Mouse (Mus musculus): ENCODE results near the gene Cd180. TPM values are rescaled to one million over a fixed set of nuclear protein-coding genes. Genes with fewer than 3 reads are reported as not detected.
"Not testable (repeated sequence)": the region's sequence is repeated elsewhere in the genome, so short reads cannot be mapped to it uniquely, and the experiment has no call there.

The Cd180 gene
- polyA plus RNA-seq, 1 experiment from 2014 or later: 0.10 TPM

DNA sequence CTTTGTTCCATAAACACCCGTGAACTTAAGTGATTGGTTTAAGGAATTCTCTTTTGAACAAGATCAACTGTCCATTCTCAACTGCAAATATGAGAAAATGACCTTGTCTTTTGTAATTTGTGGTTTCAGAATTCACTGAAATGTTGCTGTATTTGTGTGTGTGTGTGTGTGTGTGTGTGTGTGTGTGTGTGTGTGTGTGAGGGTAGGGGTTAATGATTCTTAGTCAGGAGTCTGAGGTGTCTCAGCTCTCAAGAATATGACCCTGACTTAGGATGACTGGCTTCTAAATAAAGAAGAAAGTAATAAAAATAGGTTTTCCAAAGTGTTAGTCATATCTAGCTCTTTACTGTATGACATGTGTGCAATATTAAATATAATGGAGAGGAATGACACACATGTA is 33.5 kb downstream of the Cd180 start:
- WGBS: 81% methylated on average over 1 of the region's 1 CpGs
- DNase-seq (ENCODE audit: low spot score): no peak
- no peaks in the 10 kb centered on the region for H3K27me3 ChIP-seq (replicated peaks; ENCODE audit: low read depth, poor library complexity, severe bottlenecking)
- no peaks in the 10 kb centered on the region for H3K4me1 ChIP-seq
- no peaks in the 10 kb centered on the region for H3K9me3 ChIP-seq
- no peak overlapping the region for H3K4me3 ChIP-seq
- H3K27ac ChIP-seq (replicated peaks): no peak overlapping the region
- no peaks in the 10 kb centered on the region for H3K36me3 ChIP-seq (replicated peaks)

DNA sequence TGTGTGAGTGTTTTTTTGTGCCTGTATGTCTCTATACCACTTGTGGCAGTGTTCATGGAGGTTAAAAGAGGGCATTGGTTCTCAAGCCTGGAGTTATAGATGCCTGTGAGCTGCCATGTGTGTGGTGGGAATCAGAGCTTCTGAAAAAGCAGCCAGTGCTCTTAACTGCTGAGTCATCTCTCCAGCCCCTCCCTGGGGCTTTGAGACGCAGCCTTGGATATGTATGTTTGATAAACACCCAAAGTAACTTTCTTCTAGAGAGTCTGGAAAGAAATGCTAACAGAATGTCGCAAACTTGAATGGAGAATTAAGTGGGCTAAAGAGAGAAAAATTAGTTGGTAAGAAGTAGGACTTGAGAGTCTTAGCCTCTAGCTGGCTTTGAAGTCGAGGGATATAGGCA is 34.7 kb downstream of the Cd180 start:
- WGBS: 81% methylated on average over 3 of the region's 3 CpGs
- no peak overlapping the region for H3K4me3 ChIP-seq
- H3K27me3 ChIP-seq (replicated peaks; ENCODE audit: low read depth, poor library complexity, severe bottlenecking): no peaks in the 10 kb centered on the region
- no peak overlapping the region for H3K27ac ChIP-seq (replicated peaks)
- DNase-seq (ENCODE audit: low spot score): no peak
- H3K4me1 ChIP-seq: no peaks in the 10 kb centered on the region
- H3K36me3 ChIP-seq (replicated peaks): no peaks in the 10 kb centered on the region
- no peaks in the 10 kb centered on the region for H3K9me3 ChIP-seq

DNA sequence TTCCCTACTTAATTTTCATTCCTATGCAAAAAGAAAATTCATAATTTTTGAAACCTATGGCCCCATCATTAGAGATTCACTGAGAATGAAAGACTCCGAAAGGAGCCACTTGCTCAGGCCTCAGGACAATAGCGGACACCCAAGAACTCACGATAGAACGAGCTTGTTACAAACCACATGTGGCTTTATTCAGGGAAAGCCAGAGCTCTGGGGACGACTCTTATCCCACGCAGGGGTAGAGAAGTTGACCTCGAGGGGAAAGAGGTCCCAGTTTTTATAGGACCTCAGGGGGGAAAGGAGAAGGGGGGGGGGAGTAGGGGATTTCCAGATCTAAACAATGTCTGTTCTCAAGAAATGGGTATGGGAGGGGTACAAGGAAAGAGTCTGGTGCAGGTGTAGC is 35.6 kb downstream of the Cd180 start:
- not testable (repeated sequence) for H3K27me3 ChIP-seq (replicated peaks; ENCODE audit: low read depth, poor library complexity, severe bottlenecking); DNase-seq (ENCODE audit: low spot score); H3K4me1 ChIP-seq; H3K27ac ChIP-seq (replicated peaks); H3K4me3 ChIP-seq; H3K36me3 ChIP-seq (replicated peaks); H3K9me3 ChIP-seq
- 73% methylated on average over 7 of the region's 7 CpGs for WGBS

DNA sequence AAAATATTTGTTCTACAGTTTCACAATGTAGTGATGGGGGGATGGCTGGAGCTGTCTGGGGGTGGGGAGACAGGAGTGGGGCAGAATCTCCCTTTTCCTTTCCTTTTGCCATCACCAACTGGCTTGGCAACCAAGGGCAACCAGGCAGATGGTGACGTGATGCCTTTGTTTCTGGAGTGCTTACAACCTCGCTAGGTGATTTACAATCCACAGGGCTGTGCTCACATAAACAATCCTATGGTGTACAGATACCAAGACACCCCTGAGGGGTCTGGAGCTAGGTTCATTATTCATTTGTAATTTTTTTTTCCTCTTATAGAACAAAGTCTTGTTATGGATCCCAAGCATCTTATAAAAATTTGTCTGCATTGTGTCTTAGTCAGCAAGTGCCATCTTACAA is 39.7 kb downstream of the Cd180 start:
- no peaks in the 10 kb centered on the region for H3K9me3 ChIP-seq
- H3K4me1 ChIP-seq: no peaks in the 10 kb centered on the region
- WGBS: 83% methylated on average over 2 of the region's 2 CpGs
- H3K27ac ChIP-seq (replicated peaks): no peak overlapping the region
- DNase-seq (ENCODE audit: low spot score): no peak
- H3K36me3 ChIP-seq (replicated peaks): peaks cover 44% of the 10 kb centered on the region
- no peak overlapping the region for H3K4me3 ChIP-seq
- H3K27me3 ChIP-seq (replicated peaks; ENCODE audit: low read depth, poor library complexity, severe bottlenecking): no peaks in the 10 kb centered on the region

DNA sequence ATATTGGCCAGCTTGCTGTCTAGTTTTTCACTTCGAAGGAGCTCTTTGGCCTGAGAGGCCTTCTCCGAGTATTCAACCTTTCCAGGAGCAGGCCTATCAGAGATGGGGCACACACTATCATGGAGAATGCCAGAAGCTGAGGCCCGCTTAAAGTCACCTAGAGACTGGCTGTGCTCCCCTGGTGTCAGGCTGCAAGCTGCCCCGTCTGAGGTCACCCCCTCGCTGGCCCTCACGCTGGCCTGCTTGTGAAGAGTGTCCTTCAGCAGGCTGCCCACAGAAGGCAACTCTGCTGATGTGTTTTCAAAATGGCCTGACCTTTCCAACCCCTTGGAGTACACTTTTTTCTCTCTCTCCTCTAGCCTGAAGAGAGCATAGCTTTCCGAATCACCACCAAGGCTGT is 44.5 kb downstream of the Cd180 start:
- no peak overlapping the region for H3K27ac ChIP-seq (replicated peaks)
- no peaks in the 10 kb centered on the region for H3K4me1 ChIP-seq
- H3K4me3 ChIP-seq: no peak overlapping the region
- 94% methylated on average over 7 of the region's 7 CpGs for WGBS
- H3K27me3 ChIP-seq (replicated peaks; ENCODE audit: low read depth, poor library complexity, severe bottlenecking): no peaks in the 10 kb centered on the region
- DNase-seq (ENCODE audit: low spot score): no peak
- H3K36me3 ChIP-seq (replicated peaks): peaks cover 90% of the 10 kb centered on the region
- no peaks in the 10 kb centered on the region for H3K9me3 ChIP-seq

DNA sequence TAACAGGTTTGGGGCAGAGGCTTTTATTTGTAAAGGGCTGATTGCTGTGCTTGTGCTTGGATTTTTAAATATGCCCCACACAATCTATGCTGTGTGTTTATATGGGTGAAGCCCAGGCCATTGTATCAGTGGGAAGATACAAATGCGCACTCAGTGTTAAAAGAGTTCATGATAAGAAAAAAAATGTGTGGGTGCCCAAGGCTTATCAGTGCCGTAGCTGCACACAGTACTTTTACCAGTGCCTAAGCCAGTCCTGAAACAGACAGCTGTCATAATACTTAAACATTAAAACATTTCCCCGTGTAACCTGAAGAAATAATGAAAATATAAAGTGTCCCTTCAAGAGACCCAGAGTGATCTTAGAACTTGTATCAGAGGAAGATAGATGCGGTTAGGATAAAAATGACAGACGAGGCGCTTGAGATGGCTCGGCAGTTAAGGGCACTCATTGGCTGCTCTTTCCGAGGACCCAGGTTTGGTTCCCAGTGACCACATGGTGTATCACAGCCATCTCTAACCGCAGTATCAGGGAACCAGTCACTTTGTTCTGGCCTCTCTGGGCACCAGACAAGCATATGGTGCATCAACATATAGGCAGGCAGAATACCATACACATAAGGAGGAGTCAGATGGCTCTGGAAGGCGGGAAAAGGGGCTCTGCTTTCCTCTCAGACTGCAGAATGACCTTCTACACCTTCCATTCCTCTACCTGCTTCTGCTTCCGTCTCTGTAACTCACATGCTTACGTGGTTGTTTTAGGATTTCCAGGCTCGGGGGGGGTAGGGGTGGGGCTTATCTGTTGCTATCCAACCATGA is 46.6 kb downstream of the Cd180 start:
- Histone ChIP-seq H3K9me3 (no peaks in the 10 kb centered on the region), H3K27me3 (replicated peaks; ENCODE audit: low read depth, poor library complexity, severe bottlenecking) (no peaks in the 10 kb centered on the region), H3K36me3 (replicated peaks) (peaks cover 77% of the 10 kb centered on the region), H3K4me1 (no peaks in the 10 kb centered on the region), H3K27ac (replicated peaks) (no peak overlapping the region), H3K4me3 (no peak overlapping the region)
- 92% methylated on average over 13 of the region's 13 CpGs for WGBS
- no peak for DNase-seq (ENCODE audit: low spot score)

DNA sequence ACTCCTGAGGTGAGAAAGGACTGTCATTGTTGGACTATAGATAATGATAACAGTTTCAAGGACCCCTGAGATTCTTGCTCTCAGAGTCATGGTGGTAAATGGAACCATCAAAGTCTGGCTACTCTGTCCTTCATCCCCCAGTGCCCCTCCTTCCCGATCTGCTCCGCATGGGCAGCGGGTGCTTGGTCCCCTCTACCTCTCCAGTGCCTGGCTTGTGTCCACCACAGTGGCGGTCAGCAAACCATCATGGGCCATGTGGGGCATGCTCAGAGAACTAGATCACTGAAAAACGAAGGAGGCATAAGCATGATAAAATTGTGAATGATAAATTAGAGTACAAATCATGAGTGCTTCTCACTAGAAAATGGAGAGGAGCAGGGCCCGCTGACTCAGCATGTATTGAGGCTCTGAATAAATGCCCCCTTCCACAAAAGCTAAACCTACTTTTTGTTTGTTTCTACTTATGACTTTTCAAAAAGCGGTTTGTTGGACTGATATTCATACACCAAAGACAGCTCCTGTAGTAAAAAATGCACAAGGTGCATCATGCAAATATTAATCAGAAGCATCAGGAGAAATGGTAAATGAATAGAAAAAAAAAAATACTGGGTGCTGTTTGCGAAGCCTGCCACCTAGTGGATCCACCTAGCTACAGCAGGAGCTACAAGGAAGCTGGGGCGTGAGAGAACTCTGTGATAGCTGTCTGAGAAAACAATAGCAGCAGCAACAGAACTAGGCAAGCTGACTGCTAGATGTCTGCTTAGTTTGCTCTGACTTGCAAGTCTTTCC is 51.3 kb downstream of the Cd180 start:
- peaks cover 62% of the 10 kb centered on the region for H3K36me3 ChIP-seq (replicated peaks)
- H3K27ac ChIP-seq (replicated peaks): no peak overlapping the region
- 67% methylated on average over 9 of the region's 9 CpGs for WGBS
- H3K27me3 ChIP-seq (replicated peaks; ENCODE audit: low read depth, poor library complexity, severe bottlenecking): no peaks in the 10 kb centered on the region
- H3K4me1 ChIP-seq: no peaks in the 10 kb centered on the region
- no peak overlapping the region for H3K4me3 ChIP-seq
- DNase-seq (ENCODE audit: low spot score): peak; percentile 55
- no peaks in the 10 kb centered on the region for H3K9me3 ChIP-seq

DNA sequence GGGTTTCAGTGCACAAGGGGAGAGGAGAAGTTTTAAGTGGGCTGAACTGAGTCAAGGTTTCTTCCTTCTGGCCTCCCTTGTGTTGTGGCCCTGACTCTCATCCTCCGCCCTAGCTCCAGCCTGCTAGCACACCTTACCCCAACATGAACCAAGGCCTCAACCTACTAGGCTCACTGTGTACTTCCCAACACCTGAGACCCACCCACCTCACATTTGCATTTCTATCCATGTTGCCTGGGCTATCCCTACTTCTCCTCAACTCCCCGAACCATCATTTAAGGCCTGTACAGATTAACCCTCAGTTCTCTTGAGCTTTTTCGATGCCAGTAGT is 51.9 kb downstream of the Cd180 start:
- Histone ChIP-seq H3K27ac (replicated peaks) (no peak overlapping the region), H3K9me3 (no peaks in the 10 kb centered on the region), H3K27me3 (replicated peaks; ENCODE audit: low read depth, poor library complexity, severe bottlenecking) (no peaks in the 10 kb centered on the region), H3K4me3 (no peak overlapping the region), H3K4me1 (no peaks in the 10 kb centered on the region), H3K36me3 (replicated peaks) (peaks cover 62% of the 10 kb centered on the region)
- no peak for DNase-seq (ENCODE audit: low spot score)
- WGBS: 90% methylated on average over 3 of the region's 3 CpGs

DNA sequence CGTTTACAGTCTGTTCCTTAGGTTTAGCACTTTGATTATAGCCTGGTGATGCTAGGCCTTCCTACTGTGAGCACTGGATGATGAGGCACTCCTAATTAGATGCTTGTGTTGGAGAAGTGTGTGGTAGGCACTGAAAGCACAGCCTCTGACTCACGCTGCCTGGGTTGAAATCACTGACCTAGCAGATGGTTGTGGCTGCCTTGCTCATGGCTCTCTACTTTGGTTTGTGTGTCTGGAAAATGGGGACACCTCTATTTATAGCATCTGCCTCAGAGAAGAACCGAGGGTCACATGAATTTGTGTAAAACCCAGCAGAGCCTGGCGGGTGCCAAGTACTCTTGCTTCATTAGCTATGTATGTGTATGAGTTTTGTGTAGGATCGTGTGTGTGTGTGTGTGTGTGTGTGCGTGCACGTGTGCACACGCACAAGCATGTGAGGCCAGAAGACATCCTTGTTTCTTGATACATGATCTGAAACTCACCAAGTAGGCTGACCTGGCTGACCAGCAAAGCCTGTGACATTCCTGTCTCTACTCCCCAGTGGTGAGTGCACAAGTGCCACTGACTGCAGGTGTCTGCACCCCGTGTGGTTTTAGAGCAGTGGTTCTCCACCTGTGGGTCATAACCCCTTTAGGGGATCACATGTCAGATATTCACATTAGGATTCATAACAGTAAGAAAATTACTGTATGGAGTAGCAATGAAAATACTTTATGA is 52.4 kb downstream of the Cd180 start:
- H3K27ac ChIP-seq (replicated peaks): no peak overlapping the region
- no peaks in the 10 kb centered on the region for H3K4me1 ChIP-seq
- WGBS: 91% methylated on average over 9 of the region's 9 CpGs
- no peaks in the 10 kb centered on the region for H3K27me3 ChIP-seq (replicated peaks; ENCODE audit: low read depth, poor library complexity, severe bottlenecking)
- peaks cover 62% of the 10 kb centered on the region for H3K36me3 ChIP-seq (replicated peaks)
- H3K4me3 ChIP-seq: no peak overlapping the region
- H3K9me3 ChIP-seq: no peaks in the 10 kb centered on the region
- DNase-seq (ENCODE audit: low spot score): no peak

DNA sequence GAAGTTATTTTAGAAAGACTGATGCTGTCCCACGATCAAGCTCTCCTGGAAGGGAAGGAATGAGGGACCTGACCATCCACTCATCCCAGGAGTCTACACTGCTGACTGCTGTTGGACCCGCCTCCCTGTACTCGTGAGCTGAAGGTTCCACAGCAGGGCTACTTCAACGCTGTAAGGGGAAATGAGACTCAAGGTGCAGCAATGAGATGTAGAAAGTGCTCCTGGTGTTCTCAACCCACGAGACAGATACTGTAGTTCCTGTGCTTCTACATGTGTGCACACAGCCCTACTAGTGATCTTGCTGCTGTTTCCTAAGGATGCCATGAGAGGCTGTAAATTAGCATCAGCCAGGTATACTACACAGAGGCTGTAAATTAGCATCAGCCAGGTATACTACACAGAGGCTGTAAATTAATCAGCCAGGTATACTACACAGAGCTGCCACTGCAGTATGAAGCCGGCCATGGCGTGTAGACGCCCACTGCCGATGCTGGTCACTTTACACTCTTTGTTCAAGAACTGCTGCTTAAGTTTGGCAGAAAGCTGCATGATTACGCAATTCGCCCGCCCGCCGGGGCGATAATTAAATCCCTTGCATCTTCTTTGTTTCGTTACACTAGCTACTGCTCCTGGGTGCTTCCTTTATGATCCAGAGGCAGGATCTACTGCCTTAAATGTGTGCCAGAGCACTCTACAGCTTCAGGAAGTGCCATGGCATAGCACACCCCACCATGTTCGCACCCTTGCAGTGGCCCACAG is 53.6 kb downstream of the Cd180 start:
- peaks cover 59% of the 10 kb centered on the region for H3K36me3 ChIP-seq (replicated peaks)
- DNase-seq (ENCODE audit: low spot score): no peak
- H3K27me3 ChIP-seq (replicated peaks; ENCODE audit: low read depth, poor library complexity, severe bottlenecking): no peaks in the 10 kb centered on the region
- H3K9me3 ChIP-seq: no peaks in the 10 kb centered on the region
- H3K4me3 ChIP-seq: no peak overlapping the region
- no peak overlapping the region for H3K27ac ChIP-seq (replicated peaks)
- 90% methylated on average over 17 of the region's 17 CpGs for WGBS
- no peaks in the 10 kb centered on the region for H3K4me1 ChIP-seq

DNA sequence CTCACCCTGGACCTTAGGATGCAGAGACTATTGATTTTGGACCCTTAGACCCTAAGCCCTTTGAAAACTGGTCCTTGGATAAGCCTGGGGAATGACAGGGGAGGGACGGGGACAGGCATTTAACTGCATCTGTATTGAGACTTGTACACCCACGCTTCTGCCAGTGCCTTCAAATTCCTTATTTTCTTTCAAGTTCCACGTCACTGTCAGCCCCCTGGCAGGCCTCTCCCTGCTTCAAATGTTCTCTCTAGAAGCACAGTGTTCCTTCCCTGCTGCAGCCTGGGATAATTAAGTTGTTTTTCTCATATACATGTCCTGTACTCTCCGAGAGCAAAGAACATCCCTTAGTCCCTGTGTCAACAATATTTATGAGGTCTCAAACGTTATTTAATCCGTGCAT is 55.8 kb downstream of the Cd180 start:
- 79% methylated on average over 6 of the region's 6 CpGs for WGBS
- no peak for DNase-seq (ENCODE audit: low spot score)
- H3K27me3 ChIP-seq (replicated peaks; ENCODE audit: low read depth, poor library complexity, severe bottlenecking): no peaks in the 10 kb centered on the region
- H3K4me1 ChIP-seq: 0 out of 2 replicates have a peak, but pooled peaks cover 3% of the 10 kb centered on the region
- H3K36me3 ChIP-seq (replicated peaks): peaks cover 64% of the 10 kb centered on the region
- H3K9me3 ChIP-seq: no peaks in the 10 kb centered on the region
- no peak overlapping the region for H3K4me3 ChIP-seq
- H3K27ac ChIP-seq (replicated peaks): no peak overlapping the region

DNA sequence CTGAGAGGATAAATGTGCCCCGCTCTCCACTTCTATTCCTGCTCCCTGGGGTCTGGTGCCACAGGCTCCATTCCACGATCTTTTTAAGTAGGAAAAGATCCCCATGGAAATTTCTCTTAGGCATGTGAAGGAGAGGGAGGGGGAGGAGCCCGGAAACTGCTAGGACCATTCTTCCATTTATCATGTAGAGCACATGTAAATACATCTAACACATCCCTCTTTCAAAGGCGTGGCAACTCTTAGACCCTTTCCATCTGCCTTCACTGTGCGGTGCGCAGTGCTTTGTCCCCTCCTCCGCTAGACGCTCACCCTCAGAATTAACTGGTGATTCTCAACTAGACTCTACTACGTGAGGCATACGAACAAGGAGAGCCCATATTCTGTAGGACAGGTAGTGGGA is 56.5 kb downstream of the Cd180 start:
- H3K27ac ChIP-seq (replicated peaks): no peak overlapping the region
- peaks cover 71% of the 10 kb centered on the region for H3K36me3 ChIP-seq (replicated peaks)
- DNase-seq (ENCODE audit: low spot score): no peak
- H3K27me3 ChIP-seq (replicated peaks; ENCODE audit: low read depth, poor library complexity, severe bottlenecking): no peaks in the 10 kb centered on the region
- H3K4me3 ChIP-seq: no peak overlapping the region
- no peaks in the 10 kb centered on the region for H3K9me3 ChIP-seq
- 0 out of 2 replicates have a peak, but pooled peaks cover 3% of the 10 kb centered on the region for H3K4me1 ChIP-seq
- 92% methylated on average over 10 of the region's 10 CpGs for WGBS
